Mouse (Mus musculus) liver, postnatal 0 days (tissue): ENCODE measurements around the gene Cytip. TPM values are rescaled to one million over a fixed set of nuclear protein-coding genes. Genes with fewer than 3 reads are reported as not detected.

Experiments used
- ATAC-seq: fragments of 200-750 bp; cut with Nextera tagmentation; 2 replicates; pipeline ENCODE4 v1.8.0; 2017; ENCODE audit warnings: mild to moderate bottlenecking, moderate library complexity
- DNase-seq: peaks from one replicate; pipeline ENCODE4 v3.0.0-alpha.2; 2016
- H3K27ac ChIP-seq: fragments of 300-500 bp; sonication (generic); 2 replicates; pipeline ENCODE4 v1.5.1; 2014; ENCODE audit warnings: antibody characterized with exemption, moderate library complexity, mild to moderate bottlenecking, low read depth
- H3K27me3 ChIP-seq: fragments of 300-500 bp; sonication (generic); 2 replicates; pipeline ENCODE4 v1.6.1; 2014; ENCODE audit warnings: low read length, control low read depth, mixed read lengths; ENCODE audit not compliant: insufficient read depth
- H3K36me3 ChIP-seq: fragments of 300-500 bp; sonication (generic); replicated peaks from 2 replicates; pipeline ENCODE4 v1.6.1; 2014; ENCODE audit warnings: mild to moderate bottlenecking, control low read depth, low read length, moderate library complexity, mixed read lengths; ENCODE audit not compliant: insufficient read depth
- H3K4me1 ChIP-seq: fragments of 300-500 bp; sonication (generic); 2 replicates; pipeline ENCODE4 v1.6.1; 2014; ENCODE audit warnings: antibody characterized with exemption, mild to moderate bottlenecking, control low read depth; ENCODE audit not compliant: insufficient read depth
- H3K4me2 ChIP-seq: fragments of 300-500 bp; sonication (generic); 2 replicates; pipeline ENCODE4 v1.6.1; 2014; ENCODE audit warnings: low read depth, mild to moderate bottlenecking, low read length, moderate library complexity, mixed read lengths
- H3K4me3 ChIP-seq: fragments of 300-500 bp; sonication (generic); 2 replicates; pipeline ENCODE4 v1.5.1; 2014; ENCODE audit warnings: low read depth, low read length
- H3K9ac ChIP-seq: fragments of 300-500 bp; sonication (generic); replicated peaks from 2 replicates; pipeline ENCODE4 v1.6.1; 2014; ENCODE audit warnings: mild to moderate bottlenecking, moderate library complexity
- H3K9me3 ChIP-seq: fragments of 300-500 bp; sonication (generic); 2 replicates; pipeline ENCODE4 v1.6.1; 2016; ENCODE audit warnings: mild to moderate bottlenecking, control low read depth, low read length, mixed read lengths
- CTCF ChIP-seq: sonication (generic); IDR thresholded peaks from 2 replicates; pipeline ENCODE4 v1.5.1; 2016; ENCODE audit warnings: antibody characterized with exemption, low read depth
- EP300 ChIP-seq: IDR thresholded peaks from 2 replicates; pipeline ENCODE4 v1.6.1; 2016; ENCODE audit warnings: antibody characterized with exemption, low read depth, mild to moderate bottlenecking
- WGBS: fragments of 180-500 bp; shearing (Covaris S2); extraction: QIAGEN DNeasy Blood & Tissue Kit; methylation state at CpG from one replicate; pipeline ENCODE4 v1.1.7; 2014; ENCODE audit not compliant: insufficient replicate concordance; 5-methylcytosine and 5-hydroxymethylcytosine counted together
- polyA plus RNA-seq: library from polyadenylated mRNA; unstranded; fragments of >200 nt; fragmentation: Nextera tagmentation; extraction: Ambion mirVana; gene quantifications from 2 replicates; pipeline ENCODE4 v1.2.1, GENCODE M21; 2015

Cytip gene
- polyA plus RNA-seq, result 6.8 and 7.5 TPM in 2 replicates

DNA sequence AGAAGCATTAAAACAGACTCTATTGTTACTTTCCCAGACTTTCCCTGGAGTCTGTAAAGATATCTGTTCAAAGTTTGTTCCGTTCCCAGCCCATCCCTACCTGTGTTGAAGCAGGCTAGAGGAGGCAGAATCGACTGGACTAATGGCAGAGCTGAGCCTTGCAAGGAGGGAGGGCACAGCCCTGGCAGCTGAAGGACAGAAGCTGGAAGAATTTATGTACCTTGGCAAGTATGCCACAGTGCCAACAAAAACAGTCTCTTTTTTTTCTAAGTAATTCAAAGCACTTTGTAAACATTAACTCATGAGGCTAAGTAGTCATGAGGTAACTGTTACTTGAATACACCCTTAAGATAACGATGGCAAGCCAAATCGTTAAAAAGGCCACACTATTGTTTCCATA is at the start of gene Cytip:
Cytip (minus strand) TSS at position 187 of the 400 bp plus-strand sequence.
- TF ChIP-seq CTCF, result no peak
- TF ChIP-seq EP300, result no peak
- no peak for ATAC-seq
- no peak within 1 kb of the TSS for H3K9ac ChIP-seq
- H3K27ac ChIP-seq, result no peak within 1 kb of the TSS
- no peaks in the 10 kb centered on the region for H3K9me3 ChIP-seq
- H3K4me3 ChIP-seq, result no peak within 1 kb of the TSS
- H3K4me1 ChIP-seq, result no peaks in the 10 kb centered on the region
- no peak for DNase-seq
- WGBS, result 63% methylated on average over 4 of the region's 4 CpGs
- no peaks in the 10 kb centered on the region for H3K27me3 ChIP-seq
- no peak within 1 kb of the TSS for H3K4me2 ChIP-seq
- no peaks in the 10 kb centered on the region for H3K36me3 ChIP-seq

GRCm38 (mm10) chr2:58240639-58241038 is 45.3 kb upstream of the Cytip start:
- Histone ChIP-seq H3K9me3 (no peaks in the 10 kb centered on the region), H3K4me2 (no peak overlapping the region), H3K27me3 (no peaks in the 10 kb centered on the region), H3K9ac (no peak overlapping the region), H3K4me3 (no peak overlapping the region), H3K36me3 (no peaks in the 10 kb centered on the region), H3K4me1 (no peaks in the 10 kb centered on the region), H3K27ac (no peak overlapping the region)
- ATAC-seq, result no peak
- TF ChIP-seq CTCF, result no peak
- no peak for TF ChIP-seq EP300
- no peak for DNase-seq
- WGBS, result 74% methylated on average over 4 of the region's 4 CpGs

DNA sequence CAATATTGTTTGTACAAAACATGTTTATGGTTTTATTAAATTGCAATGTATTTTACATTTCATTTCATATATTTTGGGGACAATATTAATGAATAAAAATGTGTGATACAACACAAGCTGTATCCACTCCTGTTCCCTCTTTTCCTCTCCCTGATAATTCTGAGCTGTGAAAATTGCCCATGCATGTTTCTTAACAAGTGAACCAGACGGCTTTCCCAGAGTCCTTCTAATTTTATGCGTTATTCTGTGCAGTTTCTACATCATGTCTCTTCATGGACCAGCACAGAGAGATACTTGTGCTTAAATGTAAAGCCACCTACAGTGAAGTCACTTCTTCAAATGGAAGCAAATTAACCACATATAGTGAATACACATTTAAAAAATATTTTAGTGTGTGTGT is 42.2 kb upstream of the Cytip start:
- no peak overlapping the region for H3K9ac ChIP-seq
- H3K4me3 ChIP-seq, result no peak overlapping the region
- no peaks in the 10 kb centered on the region for H3K4me1 ChIP-seq
- no peak for DNase-seq
- TF ChIP-seq EP300 (no peak), CTCF (no peak)
- no peaks in the 10 kb centered on the region for H3K9me3 ChIP-seq
- H3K27ac ChIP-seq, result no peak overlapping the region
- no peak for ATAC-seq
- 78% methylated on average over 2 of the region's 2 CpGs for WGBS
- H3K4me2 ChIP-seq, result no peak overlapping the region
- no peaks in the 10 kb centered on the region for H3K36me3 ChIP-seq
- no peaks in the 10 kb centered on the region for H3K27me3 ChIP-seq

DNA sequence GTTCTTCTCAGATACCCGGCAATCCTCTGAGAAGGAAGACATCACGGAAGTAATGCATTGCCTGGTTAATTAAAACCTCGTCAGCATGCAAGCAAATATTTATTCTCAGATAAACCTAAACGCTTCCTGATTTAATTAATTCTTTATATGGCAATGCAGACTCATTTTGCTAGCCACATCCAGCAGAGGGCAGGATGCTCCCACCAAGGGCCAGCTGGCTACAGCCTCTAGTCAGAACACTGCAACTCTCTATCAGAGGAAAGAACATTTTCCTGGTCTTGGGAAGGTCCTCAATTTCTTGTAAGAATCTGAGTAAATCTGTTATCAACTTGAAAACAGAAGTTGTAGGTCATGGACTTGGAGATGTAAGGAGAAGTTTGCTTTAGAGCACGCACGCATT is 4.1 kb upstream of the Cytip start:
- ATAC-seq (no peak), DNase-seq (peak; percentile 42)
- no peak overlapping the region for H3K9ac ChIP-seq
- no peaks in the 10 kb centered on the region for H3K9me3 ChIP-seq
- H3K27me3 ChIP-seq, result no peaks in the 10 kb centered on the region
- H3K27ac ChIP-seq, result no peak overlapping the region
- no peak overlapping the region for H3K4me2 ChIP-seq
- H3K4me3 ChIP-seq, result no peak overlapping the region
- WGBS, result 59% methylated on average over 6 of the region's 6 CpGs
- no peaks in the 10 kb centered on the region for H3K36me3 ChIP-seq
- H3K4me1 ChIP-seq, result no peaks in the 10 kb centered on the region
- TF ChIP-seq CTCF (peak; percentile 68), EP300 (no peak)

- 23% methylated on average over 1 of the region's 1 CpGs for WGBS
Observed at GRCm38 (mm10) chr2:58196880-58197279, 1.5 kb upstream of the Cytip start.

DNA sequence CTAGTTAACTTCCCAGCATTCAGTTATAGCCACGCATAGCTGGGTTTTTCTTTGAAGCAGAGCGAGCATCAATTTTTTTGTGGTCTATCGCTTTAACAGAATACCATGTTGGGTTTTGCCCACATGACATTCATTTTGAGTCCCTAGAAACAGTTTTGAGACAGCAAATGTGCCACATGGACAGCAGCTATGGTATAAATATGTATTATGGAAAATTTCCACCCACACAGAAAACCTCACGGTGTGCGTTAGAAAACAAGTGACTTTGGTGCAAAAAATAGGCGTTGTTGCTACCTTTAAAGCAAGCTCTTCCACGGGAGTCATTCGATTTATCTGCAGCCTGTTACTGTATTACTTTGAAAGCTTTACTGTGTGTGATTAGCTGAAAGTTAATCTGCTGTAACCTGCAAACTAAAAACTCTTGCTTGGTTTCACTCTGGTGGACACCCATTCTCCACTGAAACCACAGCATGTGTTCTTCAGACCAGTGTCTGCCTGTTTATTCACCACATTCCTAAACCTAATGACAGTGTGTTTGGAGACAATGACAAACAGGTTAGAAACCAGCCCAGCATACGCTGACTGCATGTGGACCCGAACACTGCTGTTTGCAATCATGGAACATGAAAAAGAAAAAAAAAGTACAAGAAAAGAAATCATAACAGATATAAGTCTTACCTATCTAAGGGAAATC is 763 bp downstream of the Cytip start:
- Histone ChIP-seq H3K27me3 (no peaks in the 10 kb centered on the region), H3K27ac (no peak overlapping the region), H3K9ac (no peak overlapping the region), H3K4me1 (no peaks in the 10 kb centered on the region), H3K36me3 (no peaks in the 10 kb centered on the region), H3K9me3 (no peaks in the 10 kb centered on the region), H3K4me3 (no peak overlapping the region), H3K4me2 (no peak overlapping the region)
- DNase-seq, result no peak
- WGBS, result 77% methylated on average over 10 of the region's 10 CpGs
- TF ChIP-seq CTCF (no peak), EP300 (no peak)
- no peak for ATAC-seq

More at GRCm38 (mm10) chr2:58196880-58197279, 1.5 kb upstream of the Cytip start:
- Histone ChIP-seq H3K36me3 (no peaks in the 10 kb centered on the region), H3K4me2 (no peak overlapping the region), H3K9me3 (no peaks in the 10 kb centered on the region), H3K27me3 (no peaks in the 10 kb centered on the region), H3K9ac (no peak overlapping the region), H3K4me1 (no peaks in the 10 kb centered on the region), H3K4me3 (no peak overlapping the region), H3K27ac (no peak overlapping the region)
- TF ChIP-seq EP300 (no peak), CTCF (no peak)
- DNase-seq, result no peak
- no peak for ATAC-seq
